Mouse (Mus musculus): ENCODE data around the gene Adamts9. TPM values are rescaled to one million over a fixed set of nuclear protein-coding genes. Genes with fewer than 3 reads are reported as not detected.

Adamts9 gene
- total and polyA plus RNA-seq, 2 experiments: 0.43 to 2.1 TPM

DNA sequence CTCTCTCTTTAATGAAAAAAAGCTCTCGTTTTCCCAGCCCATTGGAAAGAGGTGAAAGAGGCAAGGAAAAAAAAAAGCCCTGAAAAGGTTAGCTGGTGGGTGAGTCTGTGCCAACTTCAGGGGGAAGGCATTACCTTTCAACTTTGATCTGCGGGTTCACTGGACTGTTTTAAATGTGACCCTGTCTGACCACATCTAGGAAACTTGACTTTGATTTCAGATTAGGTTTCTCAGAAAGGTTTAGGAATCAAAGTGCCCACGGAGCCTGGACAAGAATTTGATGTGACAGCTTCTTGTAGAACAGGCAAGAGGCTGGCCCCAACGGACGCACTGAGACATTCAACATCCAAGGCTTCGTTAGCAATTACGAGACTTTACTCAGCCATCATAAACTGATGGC is 119.3 kb downstream of the Adamts9 start:
- no peak for DNase-seq (ENCODE audit: extremely low read depth, low read depth, low spot score)
- Histone ChIP-seq H3K4me3 (ENCODE audit: insufficient read depth, low read depth, low read length) (no peak overlapping the region), H3K27me3 (ENCODE audit: control insufficient read depth, insufficient read depth, low read length) (no peaks in the 10 kb centered on the region), H3K79me2 (ENCODE audit: control insufficient read depth, insufficient read depth, low read length) (no peaks in the 10 kb centered on the region), H3K9ac (ENCODE audit: low read depth, low read length) (no peak overlapping the region), H3K27ac (replicated peaks; ENCODE audit: insufficient read depth, low read depth, low read length) (no peak overlapping the region), H3K36me3 (ENCODE audit: control insufficient read depth, insufficient read depth, low read length) (no peaks in the 10 kb centered on the region), H3K4me1 (ENCODE audit: control insufficient read depth, insufficient read depth, low read length) (no peaks in the 10 kb centered on the region; the same call in 1 of the 2 replicates)
- TF ChIP-seq CTCF (IDR thresholded peaks at IDR 0.05; ENCODE audit: low read depth, low read length) (no peak), POLR2A (IDR thresholded peaks at IDR 0.05; ENCODE audit: extremely low read depth, insufficient read depth, low read length) (no peak)
- 87% methylated on average over 7 of the region's 7 CpGs for WGBS

DNA sequence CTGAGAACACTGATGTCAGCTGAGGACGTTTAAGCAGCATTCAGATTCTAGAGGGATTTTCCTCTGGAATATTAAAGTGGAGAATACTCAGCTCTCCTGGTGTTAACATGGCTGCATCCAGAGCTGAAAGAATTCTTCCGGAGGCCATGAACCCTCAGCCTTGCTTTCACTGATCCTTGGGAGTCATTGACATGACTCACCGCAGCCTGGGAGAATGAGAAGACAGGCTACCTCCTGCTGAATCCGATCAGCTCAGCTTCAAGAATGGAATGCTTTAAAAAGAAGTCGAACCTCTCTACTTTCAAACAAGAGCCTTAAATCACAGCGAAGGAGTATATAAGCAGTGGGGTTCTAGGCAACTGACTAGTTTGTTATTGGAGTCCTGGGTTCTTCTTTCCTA is 121.3 kb downstream of the Adamts9 start:
- no peak overlapping the region for H3K9ac ChIP-seq (ENCODE audit: low read depth, low read length)
- no peak overlapping the region for H3K27ac ChIP-seq (replicated peaks; ENCODE audit: insufficient read depth, low read depth, low read length)
- H3K79me2 ChIP-seq (ENCODE audit: control insufficient read depth, insufficient read depth, low read length): no peaks in the 10 kb centered on the region
- TF ChIP-seq CTCF (IDR thresholded peaks at IDR 0.05; ENCODE audit: low read depth, low read length): no peak
- TF ChIP-seq POLR2A (IDR thresholded peaks at IDR 0.05; ENCODE audit: extremely low read depth, insufficient read depth, low read length): no peak
- H3K4me1 ChIP-seq (ENCODE audit: control insufficient read depth, insufficient read depth, low read length): no peaks in the 10 kb centered on the region
- no peak for DNase-seq (ENCODE audit: extremely low read depth, low read depth, low spot score)
- WGBS: 72% methylated on average over 6 of the region's 6 CpGs
- H3K27me3 ChIP-seq (ENCODE audit: control insufficient read depth, insufficient read depth, low read length): no peaks in the 10 kb centered on the region
- H3K36me3 ChIP-seq (ENCODE audit: control insufficient read depth, insufficient read depth, low read length): no peaks in the 10 kb centered on the region
- no peak overlapping the region for H3K4me3 ChIP-seq (ENCODE audit: insufficient read depth, low read depth, low read length)

DNA sequence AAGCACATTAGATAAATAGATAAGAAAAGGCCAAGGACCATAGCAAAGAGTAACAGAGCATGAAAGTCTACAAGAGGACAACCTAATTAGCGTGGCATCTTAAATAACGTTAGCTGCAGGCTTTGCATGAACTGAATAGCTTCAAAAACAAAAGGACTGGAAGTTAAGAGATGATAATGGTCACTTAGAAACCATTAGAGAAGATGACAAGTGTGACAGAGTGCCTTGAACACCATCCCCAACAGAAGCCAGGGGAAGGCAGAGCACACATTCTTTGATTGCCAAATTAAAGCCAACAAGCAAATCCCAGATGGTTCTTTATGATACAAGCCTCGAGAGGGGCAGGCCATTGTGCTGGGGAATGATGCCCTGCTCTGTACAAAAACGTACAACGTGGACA is 121.7 kb downstream of the Adamts9 start:
- no peak overlapping the region for H3K9ac ChIP-seq (ENCODE audit: low read depth, low read length)
- H3K4me3 ChIP-seq (ENCODE audit: insufficient read depth, low read depth, low read length): no peak overlapping the region
- no peak for TF ChIP-seq CTCF (IDR thresholded peaks at IDR 0.05; ENCODE audit: low read depth, low read length)
- TF ChIP-seq POLR2A (IDR thresholded peaks at IDR 0.05; ENCODE audit: extremely low read depth, insufficient read depth, low read length): no peak
- no peaks in the 10 kb centered on the region for H3K79me2 ChIP-seq (ENCODE audit: control insufficient read depth, insufficient read depth, low read length)
- H3K4me1 ChIP-seq (ENCODE audit: control insufficient read depth, insufficient read depth, low read length): no peaks in the 10 kb centered on the region
- 73% methylated on average over 5 of the region's 5 CpGs for WGBS
- H3K27ac ChIP-seq (replicated peaks; ENCODE audit: insufficient read depth, low read depth, low read length): no peak overlapping the region
- no peaks in the 10 kb centered on the region for H3K36me3 ChIP-seq (ENCODE audit: control insufficient read depth, insufficient read depth, low read length)
- no peak for DNase-seq (ENCODE audit: extremely low read depth, low read depth, low spot score)
- no peaks in the 10 kb centered on the region for H3K27me3 ChIP-seq (ENCODE audit: control insufficient read depth, insufficient read depth, low read length)

DNA sequence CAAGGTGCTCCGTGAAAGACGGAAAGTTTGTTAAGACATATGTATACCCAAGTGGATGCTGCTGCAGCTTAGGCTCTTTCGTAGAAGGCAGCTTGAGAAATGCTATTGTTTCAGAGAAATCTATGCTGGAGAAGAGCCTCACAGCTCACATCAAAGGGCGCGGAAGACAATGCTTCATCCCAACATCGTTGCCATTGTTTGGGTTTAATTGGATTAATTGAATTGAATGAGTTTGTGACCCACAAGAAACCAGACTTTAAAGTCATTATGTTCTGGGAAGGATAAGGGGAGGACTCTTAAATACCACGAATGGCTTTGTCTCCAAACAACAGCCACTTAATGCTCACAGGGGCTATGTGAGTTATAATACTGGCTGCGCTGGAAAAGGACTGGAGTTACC is 125.6 kb downstream of the Adamts9 start:
- Histone ChIP-seq H3K36me3 (ENCODE audit: control insufficient read depth, insufficient read depth, low read length) (no peaks in the 10 kb centered on the region), H3K79me2 (ENCODE audit: control insufficient read depth, insufficient read depth, low read length) (no peaks in the 10 kb centered on the region), H3K9ac (ENCODE audit: low read depth, low read length) (no peak overlapping the region), H3K4me1 (ENCODE audit: control insufficient read depth, insufficient read depth, low read length) (no peaks in the 10 kb centered on the region), H3K27ac (replicated peaks; ENCODE audit: insufficient read depth, low read depth, low read length) (no peak overlapping the region), H3K4me3 (ENCODE audit: insufficient read depth, low read depth, low read length) (no peak overlapping the region), H3K27me3 (ENCODE audit: control insufficient read depth, insufficient read depth, low read length) (no peaks in the 10 kb centered on the region)
- no peak for DNase-seq (ENCODE audit: extremely low read depth, low read depth, low spot score)
- 56% methylated on average over 8 of the region's 8 CpGs for WGBS
- TF ChIP-seq POLR2A (IDR thresholded peaks at IDR 0.05; ENCODE audit: extremely low read depth, insufficient read depth, low read length): no peak
- TF ChIP-seq CTCF (IDR thresholded peaks at IDR 0.05; ENCODE audit: low read depth, low read length): no peak

GRCm38 (mm10) chr6:92816311-92816751 is 127.0 kb downstream of the Adamts9 start, which contains the start of gene A730049H05Rik:
TSS of gene A730049H05Rik (plus strand) at chr6:92816478.
- 29% methylated on average over 8 of the region's 8 CpGs for WGBS
- Histone ChIP-seq H3K9ac (ENCODE audit: low read depth, low read length) (no peak within 1 kb of the TSS), H3K4me3 (ENCODE audit: insufficient read depth, low read depth, low read length) (no peak within 1 kb of the TSS), H3K79me2 (ENCODE audit: control insufficient read depth, insufficient read depth, low read length) (no peaks in the 10 kb centered on the region), H3K27ac (replicated peaks; ENCODE audit: insufficient read depth, low read depth, low read length) (no peak within 1 kb of the TSS), H3K4me1 (ENCODE audit: control insufficient read depth, insufficient read depth, low read length) (no peaks in the 10 kb centered on the region), H3K27me3 (ENCODE audit: control insufficient read depth, insufficient read depth, low read length) (no peaks in the 10 kb centered on the region), H3K36me3 (ENCODE audit: control insufficient read depth, insufficient read depth, low read length) (no peaks in the 10 kb centered on the region)
- TF ChIP-seq POLR2A (IDR thresholded peaks at IDR 0.05; ENCODE audit: extremely low read depth, insufficient read depth, low read length) (no peak), CTCF (IDR thresholded peaks at IDR 0.05; ENCODE audit: low read depth, low read length) (no peak)
- no peak for DNase-seq (ENCODE audit: extremely low read depth, low read depth, low spot score)

DNA sequence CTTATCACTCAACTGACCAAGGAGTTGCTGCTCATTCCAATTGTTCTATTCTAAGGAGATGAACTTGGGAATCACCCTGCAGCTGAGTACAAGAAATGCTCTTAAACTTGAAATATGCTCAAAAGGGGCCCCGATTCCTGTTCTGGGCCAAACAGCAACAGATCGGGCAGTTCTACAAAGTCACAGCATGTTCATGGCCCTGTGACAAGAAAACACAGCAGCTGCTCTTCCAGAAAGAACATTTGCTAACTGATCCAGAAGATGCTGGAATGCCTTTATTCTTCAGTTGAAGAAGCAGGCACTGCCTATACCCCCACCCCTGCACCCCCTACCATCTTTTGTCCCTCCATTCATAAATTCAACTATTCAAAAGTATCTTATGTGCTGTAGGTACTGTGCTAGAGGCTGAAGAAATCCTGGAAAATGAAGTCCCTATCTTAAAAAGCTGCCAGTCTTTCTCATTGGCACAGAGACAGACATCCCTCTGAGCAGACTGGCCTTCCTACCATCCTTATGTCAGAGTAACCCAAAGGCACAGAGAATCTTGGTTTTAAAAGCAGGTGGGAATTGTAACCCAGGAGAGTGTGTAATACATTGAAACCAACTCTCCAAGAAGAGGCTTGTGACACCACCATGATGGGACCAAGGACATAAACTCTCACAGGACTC is 130.5 kb downstream of the Adamts9 start:
- DNase-seq (ENCODE audit: extremely low read depth, low read depth, low spot score): peak; percentile 1
- Histone ChIP-seq H3K79me2 (ENCODE audit: control insufficient read depth, insufficient read depth, low read length) (no peaks in the 10 kb centered on the region), H3K9ac (ENCODE audit: low read depth, low read length) (no peak overlapping the region), H3K27me3 (ENCODE audit: control insufficient read depth, insufficient read depth, low read length) (no peaks in the 10 kb centered on the region), H3K4me1 (ENCODE audit: control insufficient read depth, insufficient read depth, low read length) (no peaks in the 10 kb centered on the region), H3K36me3 (ENCODE audit: control insufficient read depth, insufficient read depth, low read length) (no peaks in the 10 kb centered on the region), H3K27ac (replicated peaks; ENCODE audit: insufficient read depth, low read depth, low read length) (no peak overlapping the region), H3K4me3 (ENCODE audit: insufficient read depth, low read depth, low read length) (no peak overlapping the region)
- TF ChIP-seq CTCF (IDR thresholded peaks at IDR 0.05; ENCODE audit: low read depth, low read length) (no peak), POLR2A (IDR thresholded peaks at IDR 0.05; ENCODE audit: extremely low read depth, insufficient read depth, low read length) (no peak)
- 87% methylated on average over 2 of the region's 2 CpGs for WGBS
